Comparison of ENCODE assay signal across 19 mouse cellular contexts in genomic region chr7:112333404-112333803, GRCm38 (mm10).
A peak's percentile ranks its signal among the peaks of the same experiment; 100 is the strongest.
DNase-seq lines count a peak whose midpoint lies in the region; ATAC-seq and TF ChIP-seq lines count a peak whose summit lies in the region.
"Had no signal": no experiment of that assay in that cellular context is flagged by ENCODE, and none has a peak within 500 bp of the region (broad histone marks: within the 10 kb centered on the region; RNA-seq: fewer than 3 reads in every experiment).

No protein-coding gene starts in this region.

- no peaks in the 10 kb centered on the region for H3K9me3 ChIP-seq in heart, embryonic 12.5 days (replicated peaks)
- no peaks in the 10 kb centered on the region for H3K9me3 ChIP-seq in heart, embryonic 11.5 days (replicated peaks; ENCODE audit: control insufficient read depth, low read length)
- no peaks in the 10 kb centered on the region for H3K9me3 ChIP-seq in embryonic facial prominence, embryonic 10.5 days
- H3K9me3 ChIP-seq: forebrain, embryonic 13.5 days; limb, embryonic 15.5 days; megakaryocyte, embryonic 14.5 days; neural tube, embryonic 13.5 days had no signal

- H3K4me1 ChIP-seq in heart, embryonic 12.5 days (replicated peaks): peaks cover 44% of the 10 kb centered on the region
- H3K4me1 ChIP-seq in heart, embryonic 11.5 days (ENCODE audit: control insufficient read depth, insufficient read depth, low read length): peaks cover 22% of the 10 kb centered on the region
- peaks cover 9% of the 10 kb centered on the region; the same call in 1 of the 2 replicates for H3K4me1 ChIP-seq in embryonic facial prominence, embryonic 10.5 days
- H3K4me1 ChIP-seq: megakaryocyte, embryonic 14.5 days had no signal

- H3K4me3 ChIP-seq in heart, embryonic 12.5 days: no peak overlapping the region
- H3K4me3 ChIP-seq in heart, embryonic 11.5 days (ENCODE audit: low read depth, low read length): no peak overlapping the region
- H3K4me3 ChIP-seq in left cerebral cortex, adult 2 months: no peak overlapping the region
- no peak overlapping the region; the same call in 1 of the 2 replicates for H3K4me3 ChIP-seq in gastrocnemius, adult 2 months
- H3K4me3 ChIP-seq in embryonic facial prominence, embryonic 10.5 days: no peak overlapping the region
- H3K4me3 ChIP-seq: forebrain, embryonic 13.5 days; limb, embryonic 15.5 days; megakaryocyte, embryonic 14.5 days; neural tube, embryonic 13.5 days had no signal

- peak overlapping the region; percentile 14; the same call in 1 of the 2 replicates for H3K27ac ChIP-seq in heart, embryonic 12.5 days (ENCODE audit: poor library complexity, severe bottlenecking)
- H3K27ac ChIP-seq in heart, embryonic 11.5 days (ENCODE audit: low read depth, low read length): no peak overlapping the region
- H3K27ac ChIP-seq in left cerebral cortex, adult 2 months: peak overlapping the region; percentile 63; the same call in 1 of the 2 replicates
- peak overlapping the region; percentile 71 for H3K27ac ChIP-seq in gastrocnemius, adult 2 months
- no peak overlapping the region for H3K27ac ChIP-seq in embryonic facial prominence, embryonic 10.5 days (replicated peaks)
- H3K27ac ChIP-seq: forebrain, embryonic 13.5 days; hindbrain, embryonic 14.5 days; kidney, postnatal 0 days; limb, embryonic 15.5 days; neural tube, embryonic 13.5 days had no signal

- WGBS in heart, embryonic 12.5 days: 82% methylated on average over 7 of the region's 7 CpGs
- WGBS in heart, embryonic 11.5 days (ENCODE audit: insufficient replicate concordance): 92% methylated on average over 7 of the region's 7 CpGs
- 81% methylated on average over 7 of the region's 7 CpGs for WGBS in embryonic facial prominence, embryonic 10.5 days

- ATAC-seq in heart, embryonic 12.5 days (ENCODE audit: insufficient number of reproducible peaks, low FRiP score): no peak
- no peak; the same call in 1 of the 2 replicates for ATAC-seq in heart, embryonic 11.5 days (replicated peaks; ENCODE audit: insufficient number of reproducible peaks, low FRiP score, low TSS enrichment)
- ATAC-seq: forebrain, embryonic 13.5 days; intestine, postnatal 0 days had no signal

- DNase-seq in left cerebral cortex, adult 2 months (ENCODE audit: extremely low spot score in 1 of 2, low spot score in 2 of 2): no peak
- no peak for DNase-seq in left cerebral cortex, postnatal 14 days (ENCODE audit: low spot score in 2 of 2)
- peak; percentile 90 for DNase-seq in gastrocnemius, adult 2 months
- peak; percentile 54 to 56 for DNase-seq in gastrocnemius, postnatal 36 days
- DNase-seq in right cerebral cortex, postnatal 10 days (ENCODE audit: low spot score in 2 of 2): no peak
- DNase-seq in embryonic facial prominence, embryonic 10.5 days (ENCODE audit: low spot score): no peak
- DNase-seq: cerebellum, adult 11 months; embryo, embryonic 11 days; lung, postnatal 10 days; right cerebral cortex, postnatal 4 days had no signal

- H3K36me3 ChIP-seq in heart, embryonic 12.5 days: peaks cover 98% of the 10 kb centered on the region
- peaks cover 41% of the 10 kb centered on the region for H3K36me3 ChIP-seq in heart, embryonic 11.5 days (ENCODE audit: control insufficient read depth, insufficient read depth, low read length)
- H3K36me3 ChIP-seq in embryonic facial prominence, embryonic 10.5 days (replicated peaks): no peaks in the 10 kb centered on the region
- H3K36me3 ChIP-seq: limb, embryonic 15.5 days; neural tube, embryonic 13.5 days had no signal

- H3K27me3 ChIP-seq in heart, embryonic 12.5 days (replicated peaks): no peaks in the 10 kb centered on the region
- no peaks in the 10 kb centered on the region for H3K27me3 ChIP-seq in heart, embryonic 11.5 days (ENCODE audit: control insufficient read depth, insufficient read depth, low read length)
- H3K27me3 ChIP-seq in embryonic facial prominence, embryonic 10.5 days (replicated peaks; ENCODE audit: low read depth, poor library complexity, severe bottlenecking): no peaks in the 10 kb centered on the region
- H3K27me3 ChIP-seq: forebrain, embryonic 13.5 days; neural tube, embryonic 13.5 days had no signal

- intact Hi-C loops in left cerebral cortex, adult 2 months (cut with DNase I): no loop called here
- intact Hi-C loops in left cerebral cortex, postnatal 14 days (cut with DNase I): no loop called here
- intact Hi-C loops in gastrocnemius, adult 2 months (cut with DNase I): no loop called here
- intact Hi-C loops in gastrocnemius, postnatal 36 days (cut with DNase I): loop anchor here (5.0 kb wide), 1 partner anchor 41 kb away; no protein-coding TSS in a partner anchor

- no peak overlapping the region for H3K9ac ChIP-seq in heart, embryonic 12.5 days
- H3K9ac ChIP-seq in heart, embryonic 11.5 days (ENCODE audit: low read depth, low read length): no peak overlapping the region
- H3K9ac ChIP-seq: forebrain, embryonic 13.5 days; hindbrain, embryonic 14.5 days; limb, embryonic 15.5 days; neural tube, embryonic 13.5 days had no signal

- no peak for TF ChIP-seq CTCF in left cerebral cortex, adult 2 months (IDR thresholded peaks at IDR 0.05)
- no peak for TF ChIP-seq CTCF in gastrocnemius, adult 2 months (IDR thresholded peaks at IDR 0.05)

- H3K4me2 ChIP-seq in heart, embryonic 12.5 days: no peak overlapping the region
- no peak overlapping the region for H3K4me2 ChIP-seq in heart, embryonic 11.5 days
- H3K4me2 ChIP-seq: forebrain, embryonic 13.5 days; hindbrain, embryonic 14.5 days; limb, embryonic 15.5 days; neural tube, embryonic 13.5 days had no signal

Comparison
In these comparisons a context has a peak if more than half of its experiments do, and no peak if none do; other contexts are left out.
1. H3K27ac ChIP-seq: peak in heart, embryonic 12.5 days (single experiment), left cerebral cortex, adult 2 months (single experiment) and gastrocnemius, adult 2 months (single experiment); none in heart, embryonic 11.5 days (single experiment) and embryonic facial prominence, embryonic 10.5 days (single experiment).
2. DNase-seq: peak in gastrocnemius, adult 2 months (single experiment) and gastrocnemius, postnatal 36 days (2 of 2); none in left cerebral cortex, adult 2 months (0 of 2), left cerebral cortex, postnatal 14 days (0 of 2), right cerebral cortex, postnatal 10 days (0 of 2) and embryonic facial prominence, embryonic 10.5 days (single experiment).